Mouse (Mus musculus) thymus, adult 2 months (tissue): ENCODE measurements around the gene Atp10a.

Source experiments
- CTCF ChIP-seq: fragments of 200-500 bp; IDR thresholded peaks from 2 replicates; pipeline ENCODE4 v1.5.1; 2012; ENCODE audit warnings: mild to moderate bottlenecking, control low read depth, low read length, moderate library complexity, borderline replicate concordance; ENCODE audit not compliant: control insufficient read depth, poor library complexity, insufficient read depth; ENCODE audit errors: extremely low read depth
- POLR2A ChIP-seq: fragments of 200-500 bp; IDR thresholded peaks from 2 replicates; pipeline ENCODE4 v1.6.1; 2012; ENCODE audit warnings: mild to moderate bottlenecking, low read length, control low read depth, moderate library complexity; ENCODE audit not compliant: control insufficient read depth, poor library complexity, insufficient read depth; ENCODE audit errors: extremely low read depth

GRCm38 (mm10) chr7:58686573-58686972 is 30.6 kb downstream of the Atp10a start:
- TF ChIP-seq CTCF (no peak), POLR2A (no peak)
